Comparison of ENCODE assay signal across 16 mouse cellular contexts in the genomic region with DNA sequence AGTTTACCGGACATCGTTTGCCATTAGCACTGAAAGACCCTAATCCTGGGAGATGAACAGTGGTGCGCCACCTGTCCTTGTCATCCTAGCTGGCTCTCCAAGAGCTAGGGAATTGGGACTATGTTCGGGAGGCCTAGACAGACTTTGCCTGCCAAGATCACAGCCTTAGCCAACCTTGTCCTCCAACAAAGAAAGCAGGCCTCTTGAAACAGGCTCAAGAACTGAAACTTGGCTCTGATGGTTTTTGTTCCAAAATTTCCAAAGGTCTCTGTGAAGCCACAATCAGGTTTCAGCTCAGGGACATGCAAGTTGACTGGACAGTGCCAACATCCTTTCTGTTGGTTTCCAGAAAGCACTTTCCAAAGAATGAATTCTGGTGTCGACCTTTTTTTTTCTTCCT. TPM values are rescaled to one million over a fixed set of nuclear protein-coding genes. Genes with fewer than 3 reads are reported as not detected.
DNase-seq lines count a peak whose midpoint lies in the region.
"Had no signal": no experiment of that assay in that cellular context is flagged by ENCODE, and none has a peak within 500 bp of the region (broad histone marks: within the 10 kb centered on the region; RNA-seq: fewer than 3 reads in every experiment).

No protein-coding gene starts in this region.

- peak; percentile 13 for DNase-seq in cerebellum, adult 9-10 months
- DNase-seq in cerebellum, postnatal 14 days = no peak
- peak; percentile 25 to 40 for DNase-seq in heart, adult 9 months (ENCODE audit: low spot score in 2 of 2)
- no peak for DNase-seq in heart, postnatal 4 days
- peak; percentile 52 to 71 for DNase-seq in right cerebral cortex, postnatal 10 days (ENCODE audit: low spot score in 2 of 2)
- no peak for DNase-seq in right cerebral cortex, postnatal 14 days
- DNase-seq in frontal cortex, postnatal 36 days (ENCODE audit: low spot score in 2 of 2) = no peak
- DNase-seq: cerebellum, postnatal 25 days; kidney, adult 2 months; kidney, postnatal 14 days; left cerebral cortex, postnatal 4 days; liver; lung, adult 18-20 months; lung, postnatal 4 days; thymus, adult 18-20 months; thymus, postnatal 4 days had no signal

RNA-seq across cellular contexts. Expression of gene Hacd2, which starts 29.4 kb away (rescaled TPM):
- total RNA-seq in heart, postnatal 4 days (2021) = 10 to 100 TPM; 10.7 to 13.7 TPM

Comparison
In these comparisons a context has a peak if more than half of its experiments do, and no peak if none do; other contexts are left out.
1. DNase-seq: peak in cerebellum, adult 9-10 months (single experiment), heart, adult 9 months (2 of 2) and right cerebral cortex, postnatal 10 days (2 of 2); none in cerebellum, postnatal 14 days (0 of 2), heart, postnatal 4 days (single experiment), right cerebral cortex, postnatal 14 days (single experiment) and frontal cortex, postnatal 36 days (0 of 2).